Mouse (Mus musculus): Measurements from ENCODE around the gene Olfr689. TPM values are rescaled to one million over a fixed set of nuclear protein-coding genes. Genes with fewer than 3 reads are reported as not detected.

Olfr689 gene
- polyA plus RNA-seq, 1 experiment from 2014 or later, result not detected

- Histone ChIP-seq H3K9ac (no peak overlapping the region), H3K36me3 (0 out of 2 replicates have a peak, but pooled peaks cover 7% of the 10 kb centered on the region), H3K27me3 (no peaks in the 10 kb centered on the region), H3K4me2 (replicated peaks) (no peak overlapping the region), H3K27ac (no peak overlapping the region), H3K4me3 (no peak overlapping the region), H3K9me3 (replicated peaks) (no peaks in the 10 kb centered on the region), H3K4me1 (no peaks in the 10 kb centered on the region)
- 93% methylated on average over 4 of the region's 4 CpGs for WGBS
- ATAC-seq (ENCODE audit: low FRiP score), result no peak
Observed at GRCm38 (mm10) chr7:105368521-105368920, 57.6 kb downstream of the Olfr689 start.

Other genes with a start within 250 kb of the Olfr689 start
- gene Olfr678, start 246.7 kb upstream of the Olfr689 start, polyA plus RNA-seq (2016; fragmentation: Nextera tagmentation; extraction: Ambion mirVana), result not detected in 2 replicates
- not detected in 2 replicates for gene Olfr679, start 230.0 kb upstream of the Olfr689 start, polyA plus RNA-seq (2016; fragmentation: Nextera tagmentation; extraction: Ambion mirVana)
- gene Olfr680-ps1, start 218.3 kb upstream of the Olfr689 start, polyA plus RNA-seq (2016; fragmentation: Nextera tagmentation; extraction: Ambion mirVana), result not detected in 2 replicates
- not detected in 2 replicates for gene Olfr681, start 194.3 kb upstream of the Olfr689 start, polyA plus RNA-seq (2016; fragmentation: Nextera tagmentation; extraction: Ambion mirVana)
- not detected in 2 replicates for gene Olfr683, start 164.2 kb upstream of the Olfr689 start, polyA plus RNA-seq (2016; fragmentation: Nextera tagmentation; extraction: Ambion mirVana)
- not detected in 2 replicates for gene Olfr684, start 147.5 kb upstream of the Olfr689 start, polyA plus RNA-seq (2016; fragmentation: Nextera tagmentation; extraction: Ambion mirVana)
- not detected in 2 replicates for gene Olfr685, start 125.2 kb upstream of the Olfr689 start, polyA plus RNA-seq (2016; fragmentation: Nextera tagmentation; extraction: Ambion mirVana)
- not detected in 2 replicates for gene Olfr686, start 103.7 kb upstream of the Olfr689 start, polyA plus RNA-seq (2016; fragmentation: Nextera tagmentation; extraction: Ambion mirVana)
- not detected in 2 replicates for gene Olfr688, start 23.1 kb upstream of the Olfr689 start, polyA plus RNA-seq (2016; fragmentation: Nextera tagmentation; extraction: Ambion mirVana)
- not detected in 2 replicates for gene Olfr690, start 22.9 kb downstream of the Olfr689 start, polyA plus RNA-seq (2016; fragmentation: Nextera tagmentation; extraction: Ambion mirVana)
- gene Olfr691, start 31.1 kb downstream of the Olfr689 start, polyA plus RNA-seq (2016; fragmentation: Nextera tagmentation; extraction: Ambion mirVana), result 0.13 and 0.22 TPM in 2 replicates
- not detected in 2 replicates for gene Olfr692, start 57.1 kb downstream of the Olfr689 start, polyA plus RNA-seq (2016; fragmentation: Nextera tagmentation; extraction: Ambion mirVana)
- gene Gm5901, start 63.9 kb downstream of the Olfr689 start, polyA plus RNA-seq (2016; fragmentation: Nextera tagmentation; extraction: Ambion mirVana), result not detected in 2 replicates
- gene Fam160a2, start 88.9 kb downstream of the Olfr689 start, polyA plus RNA-seq (2016; fragmentation: Nextera tagmentation; extraction: Ambion mirVana), result 41.6 and 44.7 TPM in 2 replicates
- gene Cnga4, start 93.4 kb downstream of the Olfr689 start, polyA plus RNA-seq (2016; fragmentation: Nextera tagmentation; extraction: Ambion mirVana), result 0.19 TPM in 1 of 2 replicates, not detected in the other
- gene Cckbr, start 114.6 kb downstream of the Olfr689 start, polyA plus RNA-seq (2016; fragmentation: Nextera tagmentation; extraction: Ambion mirVana), result 0.46 and 0.92 TPM in 2 replicates
- gene Cavin3, start 171.1 kb downstream of the Olfr689 start, polyA plus RNA-seq (2016; fragmentation: Nextera tagmentation; extraction: Ambion mirVana), result 37.4 and 41.0 TPM in 2 replicates
- 56.2 and 57.7 TPM in 2 replicates for gene Smpd1, start 243.2 kb downstream of the Olfr689 start, polyA plus RNA-seq (2016; fragmentation: Nextera tagmentation; extraction: Ambion mirVana)